In genomic region chr2:103566713-103567521, GRCm38 (mm10) we compare ENCODE assay signal across 8 mouse cellular contexts. TPM values are rescaled to one million over a fixed set of nuclear protein-coding genes. Genes with fewer than 3 reads are reported as not detected.
DNase-seq lines count a peak whose midpoint lies in the region.

No protein-coding gene starts in this region.

- peak overlapping the region; percentile 77 for H3K4me3 ChIP-seq in hindbrain, embryonic 10.5 days

- H3K9me3 ChIP-seq in hindbrain, embryonic 10.5 days: no peaks in the 10 kb centered on the region

- peak; percentile 62 for DNase-seq in ES-CJ7 (ENCODE audit: low read depth, low spot score)
- peak; percentile 19 for DNase-seq in cerebellum, adult 11-12 months
- DNase-seq in forelimb bud, embryonic 11.5 days (ENCODE audit: low read depth, low spot score): peak; percentile 59
- peak; percentile 81 for DNase-seq in hindbrain, embryonic 10.5 days (ENCODE audit: low spot score)
- DNase-seq in layer of hippocampus, adult 9-11 months: peak; percentile 22
- peak; percentile 74 for DNase-seq in lung, postnatal 10 days
- DNase-seq in retina, embryonic 14.5 days (ENCODE audit: low spot score): peak; percentile 68
- peak; percentile 77 for DNase-seq in thymus, postnatal 4 days

- H3K4me1 ChIP-seq in hindbrain, embryonic 10.5 days (replicated peaks): peaks cover 57% of the 10 kb centered on the region

- WGBS in hindbrain, embryonic 10.5 days: under 1% methylated on average over 79 of the region's 79 CpGs

- peaks cover 58% of the 10 kb centered on the region for H3K27me3 ChIP-seq in hindbrain, embryonic 10.5 days (ENCODE audit: insufficient read depth, poor library complexity, severe bottlenecking)

- peak overlapping the region; percentile 87 for H3K27ac ChIP-seq in hindbrain, embryonic 10.5 days

- no peaks in the 10 kb centered on the region for H3K36me3 ChIP-seq in hindbrain, embryonic 10.5 days

RNA-seq across cellular contexts. Expression of gene Abtb2, which starts 0.8 kb away (rescaled TPM):
- 13.3 and 21.3 TPM in 2 replicates for polyA plus RNA-seq in hindbrain, embryonic 10.5 days (2016; fragmentation: Nextera tagmentation; extraction: Ambion mirVana)

Comparison
In these comparisons a context has a peak if more than half of its experiments do, and no peak if none do; other contexts are left out.
1. Peak in every context shown above with its lines: DNase-seq, H3K4me3 ChIP-seq and H3K27ac ChIP-seq.
2. DNase-seq: peak in every context shown above with its lines; median percentile 81 in hindbrain, embryonic 10.5 days; 77 in thymus, postnatal 4 days; 74 in lung, postnatal 10 days; 68 in retina, embryonic 14.5 days; 62 in ES-CJ7; 59 in forelimb bud, embryonic 11.5 days; 22 in layer of hippocampus, adult 9-11 months; 19 in cerebellum, adult 11-12 months.